Mouse (Mus musculus): Measurements from ENCODE around the gene Uchl3.

- TF ChIP-seq CTCF (IDR thresholded peaks at IDR 0.05; ENCODE audit: borderline replicate concordance, insufficient read depth, low read length), result no peak
- no peak for TF ChIP-seq POLR2A (IDR thresholded peaks at IDR 0.05; ENCODE audit: low read depth, low read length)
Measured at GRCm38 (mm10) chr14:101617680-101618079, 36.1 kb upstream of the Uchl3 start.

All from embryonic fibroblast, embryonic 13.5 days (primary cell).